Mouse (Mus musculus) kidney, postnatal 0 days (tissue): ENCODE results near the gene Olfr1353. TPM values are rescaled to one million over a fixed set of nuclear protein-coding genes. Genes with fewer than 3 reads are reported as not detected.
"Not testable (repeated sequence)": the region's sequence is repeated elsewhere in the genome, so short reads cannot be mapped to it uniquely, and the experiment has no call there.

Source experiments
- ATAC-seq: fragments of 200-750 bp; cut with Nextera tagmentation; replicated peaks from 2 replicates; pipeline ENCODE4 v1.8.0; 2017; ENCODE audit warnings: low read depth, moderate number of reproducible peaks, moderate TSS enrichment, moderate library complexity; ENCODE audit not compliant: low FRiP score
- DNase-seq: peaks from one replicate; pipeline ENCODE4 v3.0.0-alpha.2; 2016; ENCODE audit warnings: low spot score
- H3K27ac ChIP-seq: fragments of 300-500 bp; sonication (generic); 2 replicates; pipeline ENCODE4 v1.5.1; 2014; ENCODE audit warnings: mild to moderate bottlenecking
- H3K27me3 ChIP-seq: fragments of 300-500 bp; sonication (generic); 2 replicates; pipeline ENCODE4 v1.6.1; 2014; ENCODE audit warnings: low read length, mixed read lengths; ENCODE audit not compliant: insufficient read depth
- H3K36me3 ChIP-seq: fragments of 300-500 bp; sonication (generic); 2 replicates; pipeline ENCODE4 v1.6.1; 2014; ENCODE audit warnings: low read length, mixed read lengths; ENCODE audit not compliant: insufficient read depth
- H3K4me1 ChIP-seq: fragments of 300-500 bp; sonication (generic); replicated peaks from 2 replicates; pipeline ENCODE4 v1.6.1; 2014; ENCODE audit warnings: antibody characterized with exemption, low read length, mixed read lengths; ENCODE audit not compliant: insufficient read depth
- H3K4me2 ChIP-seq: fragments of 300-500 bp; sonication (generic); 2 replicates; pipeline ENCODE4 v1.6.1; 2014; ENCODE audit warnings: mild to moderate bottlenecking, low read length, moderate library complexity, mixed read lengths
- H3K4me3 ChIP-seq: fragments of 300-500 bp; sonication (generic); replicated peaks from 2 replicates; pipeline ENCODE4 v1.5.1; 2014; ENCODE audit warnings: low read depth, low read length
- H3K9ac ChIP-seq: fragments of 300-500 bp; sonication (generic); 2 replicates; pipeline ENCODE4 v1.6.1; 2014; ENCODE audit warnings: low read depth, low read length
- H3K9me3 ChIP-seq: fragments of 300-500 bp; sonication (generic); replicated peaks from 2 replicates; pipeline ENCODE4 v1.6.1; 2016; ENCODE audit warnings: low read length, inconsistent platforms, mixed read lengths
- CTCF ChIP-seq: IDR thresholded peaks from 2 replicates; pipeline ENCODE4 v1.5.1; 2016; ENCODE audit warnings: antibody characterized with exemption, low read depth, mild to moderate bottlenecking, moderate library complexity
- WGBS: fragments of 180-500 bp; shearing (Covaris S2); extraction: QIAGEN DNeasy Blood & Tissue Kit; methylation state at CpG from one replicate; pipeline ENCODE4 v1.1.7; 2014; 5-methylcytosine and 5-hydroxymethylcytosine counted together
- polyA plus RNA-seq: library from polyadenylated mRNA; unstranded; fragments of >200 nt; fragmentation: Nextera tagmentation; extraction: Ambion mirVana; gene quantifications from 2 replicates; pipeline ENCODE4 v1.2.1, GENCODE M21; 2015

The Olfr1353 gene
- polyA plus RNA-seq, result not detected in 2 replicates

DNA sequence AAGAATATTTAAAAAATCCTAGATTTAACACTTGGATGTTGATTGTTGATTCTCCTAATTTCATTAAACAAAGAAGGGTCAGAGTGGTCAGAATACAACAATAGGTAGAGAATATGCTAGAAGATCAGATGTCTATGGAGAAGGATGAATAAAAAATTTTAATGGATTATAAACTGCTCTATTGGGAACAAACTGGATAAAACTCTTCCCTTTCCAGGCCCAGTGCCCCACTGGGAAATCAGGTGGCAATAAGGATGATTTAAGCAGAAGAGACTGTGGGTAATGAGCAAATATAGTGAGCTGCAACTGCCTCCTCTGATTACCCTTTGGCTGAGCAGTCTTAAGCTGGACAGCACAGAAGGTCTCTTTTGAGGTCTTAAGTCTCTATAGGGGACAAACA is at the start of gene Olfr1353:
TSS of gene Olfr1353 (plus strand) at position 301 of the 400 bp plus-strand sequence.
- H3K9me3 ChIP-seq, H3K4me1 ChIP-seq, ATAC-seq, H3K27me3 ChIP-seq, H3K4me2 ChIP-seq, H3K4me3 ChIP-seq, H3K27ac ChIP-seq, H3K9ac ChIP-seq, DNase-seq, H3K36me3 ChIP-seq: not testable (repeated sequence)

- H3K4me2 ChIP-seq, DNase-seq, H3K27me3 ChIP-seq, H3K4me3 ChIP-seq, ATAC-seq, H3K9ac ChIP-seq, H3K9me3 ChIP-seq, H3K27ac ChIP-seq, H3K4me1 ChIP-seq, H3K36me3 ChIP-seq: not testable (repeated sequence)
- WGBS, result 90% methylated on average over 1 of the region's 1 CpGs
Observed at GRCm38 (mm10) chr10:78950336-78950735, 12.8 kb upstream of the Olfr1353 start, which contains the start of gene Olfr8. Olfr8 (plus strand) TSS chr10:78950636.

DNA sequence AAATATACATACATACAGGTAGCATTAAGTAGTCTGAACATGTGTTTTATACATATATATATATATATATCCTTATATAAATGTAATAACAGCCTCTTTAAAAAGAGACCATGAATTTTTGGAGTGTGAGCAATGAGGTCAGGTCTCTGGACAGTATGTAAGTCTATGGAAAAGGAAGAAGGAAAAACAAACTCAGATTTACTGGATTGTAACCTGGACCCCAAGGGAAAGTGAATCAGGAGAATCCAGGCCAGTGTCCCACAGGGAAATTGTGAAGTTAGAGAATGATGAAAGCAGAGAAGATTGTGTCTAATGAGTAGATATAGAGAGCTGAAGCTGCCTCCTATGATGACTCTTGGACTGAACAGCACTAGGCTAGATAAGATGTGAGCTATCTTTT is 17.6 kb downstream of the Olfr1353 start, which contains the start of gene Olfr1352:
TSS of gene Olfr1352 (plus strand) at position 301 of the 400 bp plus-strand sequence.
- no peaks in the 10 kb centered on the region for H3K4me1 ChIP-seq
- no peak within 1 kb of the TSS for H3K9ac ChIP-seq
- no peak for TF ChIP-seq CTCF
- H3K27ac ChIP-seq, result no peak within 1 kb of the TSS
- DNase-seq (no peak), ATAC-seq (no peak)
- H3K27me3 ChIP-seq, result no peaks in the 10 kb centered on the region
- no peak within 1 kb of the TSS for H3K4me3 ChIP-seq
- H3K9me3 ChIP-seq, result no peaks in the 10 kb centered on the region
- H3K4me2 ChIP-seq, result no peak within 1 kb of the TSS
- no peaks in the 10 kb centered on the region for H3K36me3 ChIP-seq

GRCm38 (mm10) chr10:79012172-79012571 is 49.1 kb downstream of the Olfr1353 start, which contains the start of gene Olfr1351:
Olfr1351 (plus strand) TSS chr10:79012472.
- TF ChIP-seq CTCF, result no peak
- DNase-seq, result no peak
- H3K4me2 ChIP-seq, result no peak within 1 kb of the TSS
- H3K4me1 ChIP-seq, result no peaks in the 10 kb centered on the region
- no peaks in the 10 kb centered on the region for H3K36me3 ChIP-seq
- H3K27me3 ChIP-seq, result no peaks in the 10 kb centered on the region
- ATAC-seq, result no peak
- H3K4me3 ChIP-seq, result no peak within 1 kb of the TSS
- 74% methylated on average over 1 of the region's 1 CpGs for WGBS
- H3K9me3 ChIP-seq, result no peaks in the 10 kb centered on the region
- no peak within 1 kb of the TSS for H3K9ac ChIP-seq
- no peak within 1 kb of the TSS for H3K27ac ChIP-seq

Other genes with a start within 250 kb of the Olfr1353 start
- gene Casp14, start 245.0 kb upstream of the Olfr1353 start, polyA plus RNA-seq, result not detected in 2 replicates
- not detected in 2 replicates for gene Ccdc105, start 210.2 kb upstream of the Olfr1353 start, polyA plus RNA-seq
- gene Slc1a6, start 182.8 kb upstream of the Olfr1353 start, polyA plus RNA-seq, result 0.34 and 0.59 TPM in 2 replicates
- gene Olfr1356, start 111.1 kb upstream of the Olfr1353 start, polyA plus RNA-seq, result not detected in 2 replicates
- not detected in 2 replicates for gene Olfr1355, start 87.8 kb upstream of the Olfr1353 start, polyA plus RNA-seq
- not detected in 2 replicates for gene Olfr1354, start 50.1 kb upstream of the Olfr1353 start, polyA plus RNA-seq
- gene Olfr8, start 12.7 kb upstream of the Olfr1353 start, polyA plus RNA-seq, result not detected in 2 replicates
- gene Olfr1352, start 17.7 kb downstream of the Olfr1353 start, polyA plus RNA-seq, result not detected in 2 replicates
- not detected in 2 replicates for gene Olfr1351, start 49.2 kb downstream of the Olfr1353 start, polyA plus RNA-seq
- not detected in 2 replicates for gene Olfr57, start 65.4 kb downstream of the Olfr1353 start, polyA plus RNA-seq
- 18.8 and 19.6 TPM in 2 replicates for gene 2610008E11Rik, start 134.3 kb downstream of the Olfr1353 start, polyA plus RNA-seq
- gene Vmn2r80, start 185.5 kb downstream of the Olfr1353 start, polyA plus RNA-seq, result not detected in 2 replicates